Mouse (Mus musculus): Measurements from ENCODE around the gene Smoc1.

Smoc1 gene

DNA sequence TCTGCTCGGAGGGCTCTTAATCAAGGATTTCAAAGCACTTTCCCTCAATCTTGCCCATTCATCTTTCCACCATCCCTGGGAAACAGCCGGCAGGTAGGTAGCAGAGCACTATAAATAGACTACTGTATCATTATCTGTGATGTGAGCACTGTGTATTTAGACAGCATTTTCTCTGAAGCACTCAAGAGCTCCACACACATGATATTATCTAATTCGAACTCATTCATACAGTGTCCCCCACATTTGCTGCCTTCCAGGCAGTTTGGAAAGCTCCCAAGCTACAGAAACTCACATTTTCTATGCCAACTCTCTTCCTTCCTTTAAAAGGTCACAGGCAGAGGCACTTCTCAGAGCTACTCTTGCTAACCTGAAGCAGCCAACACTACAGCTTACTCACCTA, 200.0 kb downstream of the Smoc1 start:
- DNase-seq (ENCODE audit: low read depth): no peak

DNA sequence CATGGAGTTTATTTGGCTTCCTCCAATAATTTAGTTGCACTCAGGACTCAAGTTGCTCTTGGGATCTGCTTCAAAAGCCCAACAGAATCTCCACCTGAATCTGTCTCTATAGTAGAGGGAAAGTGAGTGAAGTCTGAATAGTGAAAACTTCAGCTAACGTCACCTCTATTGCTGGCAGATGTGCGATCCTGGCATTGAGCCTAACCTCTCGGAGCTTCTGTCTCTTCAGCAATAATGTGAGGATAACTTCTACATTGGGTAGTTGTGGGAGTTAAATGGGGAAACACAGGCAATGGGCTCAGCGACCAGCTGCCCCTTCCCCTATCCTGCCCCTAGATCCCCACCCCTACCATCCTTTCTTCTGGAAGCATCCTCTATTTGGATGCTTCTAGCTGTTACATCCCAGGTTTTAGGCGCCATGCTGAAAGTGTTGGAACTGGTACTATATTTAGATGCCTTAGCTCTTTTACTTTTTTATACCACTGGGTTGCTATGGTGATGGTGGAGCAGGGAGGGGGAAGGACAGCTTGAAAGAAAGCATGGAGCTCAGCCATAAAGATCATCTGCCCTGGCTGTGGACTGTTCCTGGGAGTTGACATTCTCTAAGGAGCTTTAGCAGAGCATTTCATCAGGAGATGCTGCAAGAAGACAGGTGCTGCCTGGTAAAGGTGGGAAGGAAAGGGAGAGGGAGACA, 201.3 kb downstream of the Smoc1 start:
- DNase-seq (ENCODE audit: low read depth): no peak

GRCm38 (mm10) chr12:81233746-81234380, 207.3 kb downstream of the Smoc1 start:
- no peak for DNase-seq (ENCODE audit: low read depth)

DNA sequence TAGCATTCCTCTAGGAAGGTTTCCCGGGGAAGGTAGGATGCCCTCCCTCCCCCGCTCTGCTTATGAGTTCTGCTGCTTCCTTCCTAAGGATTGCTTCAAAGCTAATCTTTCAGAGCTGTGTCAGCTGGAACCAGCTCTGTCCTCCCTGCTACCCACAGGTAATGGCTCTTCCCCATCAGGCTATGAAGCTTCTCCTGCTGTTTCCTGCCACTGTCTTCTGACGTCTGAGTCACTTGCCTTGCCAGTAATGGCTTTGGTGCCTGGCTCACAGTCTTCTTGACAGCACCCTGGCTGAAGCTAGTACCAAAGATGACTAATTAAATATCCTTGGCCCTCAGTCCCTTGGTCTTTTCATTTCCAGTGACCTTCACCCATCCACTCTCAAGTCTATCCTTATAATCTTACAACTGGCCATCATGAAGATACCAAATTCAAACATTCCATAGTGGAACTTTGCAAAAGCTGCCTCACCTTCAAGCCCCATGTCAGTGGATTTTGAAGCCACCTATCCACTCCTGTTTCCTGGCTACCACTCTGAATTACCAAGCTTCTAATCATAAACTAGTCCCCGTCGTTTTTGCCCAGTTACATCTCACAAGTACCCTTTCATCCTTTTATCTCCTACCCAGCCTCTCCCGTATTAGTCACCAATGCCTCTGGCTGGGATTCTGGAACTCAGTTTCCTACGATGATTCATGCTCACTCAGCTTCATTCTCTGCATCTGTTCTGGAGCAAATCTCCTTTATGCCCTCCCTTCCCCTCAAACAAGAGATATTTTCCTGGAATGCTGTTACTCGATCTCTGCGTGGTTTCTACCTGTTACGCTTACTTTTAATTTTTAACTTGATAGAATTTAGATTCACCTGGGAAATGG, 209.1 kb downstream of the Smoc1 start:
- no peak for DNase-seq (ENCODE audit: low read depth)
